Mouse (Mus musculus) left cerebral cortex, adult 9 months (tissue): ENCODE data around the gene Lrriq1.

Experiments
- DNase-seq, 2 experiments: peaks; one replicate each; pipeline ENCODE4 v3.0.0; 2022; ENCODE audit warnings: low spot score in 2 of 2

Gene Lrriq1

GRCm38 (mm10) chr10:103029132-103029729, 206.9 kb downstream of the Lrriq1 start:
- DNase-seq: peak in 1 of 2 experiments; percentile 2

- no peak for DNase-seq
These were observed 207.6 kb downstream of the Lrriq1 start for GRCm38 (mm10) chr10:103028253-103029131.

GRCm38 (mm10) chr10:103027931-103028252, 208.2 kb downstream of the Lrriq1 start:
- DNase-seq: no peak

GRCm38 (mm10) chr10:103027226-103027930, 208.7 kb downstream of the Lrriq1 start:
- DNase-seq: peak in 1 of 2 experiments; percentile 4

GRCm38 (mm10) chr10:103026636-103027225, 209.4 kb downstream of the Lrriq1 start:
- DNase-seq: peak in 1 of 2 experiments; percentile 2

GRCm38 (mm10) chr10:103002556-103002955, 233.6 kb downstream of the Lrriq1 start:
- DNase-seq: no peak

GRCm38 (mm10) chr10:103000902-103001301, 235.2 kb downstream of the Lrriq1 start:
- no peak for DNase-seq

- DNase-seq: no peak
These were observed 236.5 kb downstream of the Lrriq1 start for GRCm38 (mm10) chr10:102999584-102999983.
